Mouse (Mus musculus) limb, embryonic 12.5 days (tissue): ENCODE results near the gene Peli1. TPM values are rescaled to one million over a fixed set of nuclear protein-coding genes. Genes with fewer than 3 reads are reported as not detected.

Source experiments
- ATAC-seq: fragments of 200-750 bp; cut with Nextera tagmentation; 2 replicates; pipeline ENCODE4 v1.8.0; 2017; ENCODE audit warnings: low read depth, moderate TSS enrichment; ENCODE audit not compliant: insufficient number of reproducible peaks, insufficient read depth, low FRiP score, low TSS enrichment
- H3K27ac ChIP-seq: fragments of 300-500 bp; sonication (generic); 2 replicates; pipeline ENCODE4 v1.5.1; 2016; ENCODE audit warnings: mild to moderate bottlenecking, moderate library complexity
- H3K27me3 ChIP-seq: fragments of 300-500 bp; sonication (generic); 2 replicates; pipeline ENCODE4 v1.6.1; 2016; ENCODE audit warnings: mild to moderate bottlenecking, moderate library complexity
- H3K36me3 ChIP-seq: fragments of 300-500 bp; sonication (generic); 2 replicates; pipeline ENCODE4 v1.6.1; 2016; ENCODE audit warnings: mild to moderate bottlenecking, moderate library complexity
- H3K4me1 ChIP-seq: fragments of 300-500 bp; sonication (generic); replicated peaks from 2 replicates; pipeline ENCODE4 v1.6.1; 2016
- H3K4me2 ChIP-seq: fragments of 300-500 bp; sonication (generic); 2 replicates; pipeline ENCODE4 v1.6.1; 2016; ENCODE audit warnings: mild to moderate bottlenecking, moderate library complexity
- H3K4me3 ChIP-seq: fragments of 300-500 bp; sonication (generic); replicated peaks from 2 replicates; pipeline ENCODE4 v1.5.1; 2016; ENCODE audit warnings: mild to moderate bottlenecking
- H3K9ac ChIP-seq: fragments of 300-500 bp; sonication (generic); replicated peaks from 2 replicates; pipeline ENCODE4 v1.6.1; 2016; ENCODE audit warnings: mild to moderate bottlenecking, moderate library complexity
- H3K9me3 ChIP-seq: fragments of 300-500 bp; sonication (generic); 2 replicates; pipeline ENCODE4 v1.6.1; 2016; ENCODE audit warnings: mild to moderate bottlenecking, moderate library complexity
- WGBS: fragments of 180-500 bp; shearing (Covaris S2); methylation state at CpG from one replicate; pipeline ENCODE4 v1.1.7; 2016; 5-methylcytosine and 5-hydroxymethylcytosine counted together
- polyA plus RNA-seq: library from polyadenylated mRNA; unstranded; fragments of >200 nt; fragmentation: Nextera tagmentation; extraction: Ambion mirVana; gene quantifications from 2 replicates; pipeline ENCODE4 v1.2.1, GENCODE M21; 2016

Gene Peli1
- polyA plus RNA-seq, 1 experiment from 2014 or later = 66.6 TPM

GRCm38 (mm10) chr11:21061431-21061830 lies 29.7 kb upstream of the Peli1 start:
- H3K27me3 ChIP-seq = no peaks in the 10 kb centered on the region
- H3K9ac ChIP-seq = no peak overlapping the region
- H3K4me1 ChIP-seq = no peaks in the 10 kb centered on the region; the same call in 1 of the 2 replicates
- 87% methylated on average over 8 of the region's 8 CpGs for WGBS
- ATAC-seq = no peak
- no peaks in the 10 kb centered on the region for H3K9me3 ChIP-seq
- H3K4me3 ChIP-seq = no peak overlapping the region
- no peak overlapping the region for H3K4me2 ChIP-seq
- no peaks in the 10 kb centered on the region for H3K36me3 ChIP-seq
- H3K27ac ChIP-seq = no peak overlapping the region

GRCm38 (mm10) chr11:21062071-21062470 lies 29.0 kb upstream of the Peli1 start:
- Histone ChIP-seq H3K27me3 (no peaks in the 10 kb centered on the region), H3K4me3 (no peak overlapping the region), H3K36me3 (no peaks in the 10 kb centered on the region), H3K4me1 (no peaks in the 10 kb centered on the region; the same call in 1 of the 2 replicates), H3K4me2 (no peak overlapping the region), H3K9me3 (no peaks in the 10 kb centered on the region), H3K27ac (no peak overlapping the region), H3K9ac (no peak overlapping the region)
- ATAC-seq = no peak
- WGBS = 83% methylated on average over 2 of the region's 2 CpGs

- Histone ChIP-seq H3K4me2 (no peak overlapping the region), H3K27me3 (no peaks in the 10 kb centered on the region), H3K9me3 (no peaks in the 10 kb centered on the region), H3K36me3 (no peaks in the 10 kb centered on the region), H3K4me1 (no peaks in the 10 kb centered on the region), H3K9ac (no peak overlapping the region), H3K4me3 (no peak overlapping the region), H3K27ac (no peak overlapping the region)
- ATAC-seq = no peak
- 85% methylated on average over 3 of the region's 3 CpGs for WGBS
Observed at GRCm38 (mm10) chr11:21063271-21063670, 27.8 kb upstream of the Peli1 start.

GRCm38 (mm10) chr11:21079400-21079799 lies 11.7 kb upstream of the Peli1 start:
- H3K4me1 ChIP-seq = peaks cover 4% of the 10 kb centered on the region; the same call in 1 of the 2 replicates
- no peaks in the 10 kb centered on the region for H3K9me3 ChIP-seq
- H3K4me3 ChIP-seq = no peak overlapping the region
- no peaks in the 10 kb centered on the region for H3K36me3 ChIP-seq
- H3K27me3 ChIP-seq = no peaks in the 10 kb centered on the region
- WGBS = 71% methylated on average over 2 of the region's 2 CpGs
- H3K27ac ChIP-seq = no peak overlapping the region
- H3K9ac ChIP-seq = no peak overlapping the region
- ATAC-seq = no peak
- no peak overlapping the region for H3K4me2 ChIP-seq

GRCm38 (mm10) chr11:21079851-21080362 lies 11.2 kb upstream of the Peli1 start:
- H3K4me3 ChIP-seq = no peak overlapping the region
- no peaks in the 10 kb centered on the region for H3K36me3 ChIP-seq
- H3K9ac ChIP-seq = no peak overlapping the region
- no peaks in the 10 kb centered on the region for H3K9me3 ChIP-seq
- no peak overlapping the region for H3K27ac ChIP-seq
- 62% methylated on average over 3 of the region's 3 CpGs for WGBS
- H3K27me3 ChIP-seq = no peaks in the 10 kb centered on the region
- H3K4me2 ChIP-seq = no peak overlapping the region
- no peak for ATAC-seq
- peaks cover 4% of the 10 kb centered on the region; the same call in 1 of the 2 replicates for H3K4me1 ChIP-seq

DNA sequence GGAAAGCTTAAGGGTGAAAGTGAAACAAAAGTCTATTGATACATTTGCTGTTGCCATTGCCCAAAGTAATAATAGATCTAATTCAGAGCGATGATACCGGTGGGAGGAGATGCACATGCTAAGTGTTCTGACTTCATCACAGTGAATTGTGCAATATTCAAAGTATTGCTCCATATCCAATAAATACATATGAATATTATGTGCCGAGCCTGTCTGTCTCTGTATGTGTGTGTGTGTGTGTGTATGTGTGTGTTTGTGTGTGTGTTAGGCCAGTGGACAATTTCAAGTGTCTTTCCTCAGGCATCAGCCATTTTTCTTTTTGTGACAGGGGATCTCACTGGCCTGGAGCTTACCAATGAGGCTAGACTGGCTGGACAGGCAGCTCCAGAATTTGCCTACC lies 9.9 kb upstream of the Peli1 start:
- Histone ChIP-seq H3K4me3 (no peak overlapping the region), H3K27ac (no peak overlapping the region), H3K9ac (no peak overlapping the region), H3K36me3 (no peaks in the 10 kb centered on the region), H3K27me3 (no peaks in the 10 kb centered on the region), H3K4me1 (peaks cover 4% of the 10 kb centered on the region; the same call in 1 of the 2 replicates), H3K9me3 (no peaks in the 10 kb centered on the region), H3K4me2 (no peak overlapping the region)
- WGBS = 85% methylated on average over 3 of the region's 3 CpGs
- no peak for ATAC-seq

DNA sequence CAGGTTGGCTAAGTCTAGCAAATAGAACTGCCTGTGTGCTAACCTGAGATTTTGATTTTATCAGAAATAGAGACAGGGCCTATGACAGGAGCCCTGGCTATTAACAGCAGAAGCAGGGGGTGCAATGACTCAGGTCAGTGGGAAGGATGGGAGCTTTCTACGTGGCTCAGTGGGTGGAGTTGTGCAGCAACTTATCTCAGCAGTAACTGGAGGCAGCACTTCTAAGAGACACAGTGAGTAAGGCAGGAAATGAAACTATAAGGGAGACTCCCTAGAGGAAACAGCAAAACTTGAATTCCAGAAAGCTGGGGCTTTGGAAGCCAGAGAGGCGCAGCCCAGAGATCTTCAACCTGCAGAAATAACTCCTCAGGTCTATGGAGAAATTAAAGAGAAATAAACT lies 8.4 kb upstream of the Peli1 start:
- Histone ChIP-seq H3K27me3 (no peaks in the 10 kb centered on the region), H3K4me1 (peaks cover 4% of the 10 kb centered on the region; the same call in 1 of the 2 replicates), H3K4me3 (no peak overlapping the region), H3K4me2 (no peak overlapping the region), H3K27ac (no peak overlapping the region), H3K36me3 (no peaks in the 10 kb centered on the region), H3K9ac (no peak overlapping the region), H3K9me3 (no peaks in the 10 kb centered on the region)
- no peak for ATAC-seq
- WGBS = 42% methylated on average over 2 of the region's 2 CpGs

GRCm38 (mm10) chr11:21088356-21088755 lies 2.7 kb upstream of the Peli1 start:
- no peak overlapping the region for H3K4me2 ChIP-seq
- H3K27me3 ChIP-seq = no peaks in the 10 kb centered on the region
- H3K9me3 ChIP-seq = no peaks in the 10 kb centered on the region
- H3K9ac ChIP-seq = no peak overlapping the region
- no peak overlapping the region for H3K27ac ChIP-seq
- H3K36me3 ChIP-seq = no peaks in the 10 kb centered on the region
- no peak overlapping the region for H3K4me3 ChIP-seq
- 41% methylated on average over 2 of the region's 2 CpGs for WGBS
- H3K4me1 ChIP-seq = peaks cover 1% of the 10 kb centered on the region
- no peak for ATAC-seq

DNA sequence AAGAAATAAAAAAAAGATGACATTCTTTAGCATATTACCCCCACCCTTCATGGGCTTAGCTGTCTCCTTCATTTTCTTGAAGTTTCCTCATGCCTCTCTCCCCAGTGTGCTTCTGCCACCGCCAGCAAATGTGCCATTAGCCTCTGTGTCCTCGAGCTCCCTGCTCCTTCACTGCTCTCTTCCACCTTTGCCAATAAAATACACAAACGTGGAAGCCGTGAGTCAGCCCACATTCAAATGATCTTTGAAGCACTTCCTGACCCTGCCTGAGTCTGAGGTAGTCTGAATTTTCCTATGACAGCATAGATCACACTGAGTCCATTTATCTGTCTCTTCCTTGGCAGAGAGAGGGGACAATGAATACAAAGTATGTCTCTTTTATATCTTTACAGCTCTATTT lies 1.5 kb upstream of the Peli1 start:
- H3K4me1 ChIP-seq = peaks cover 12% of the 10 kb centered on the region
- ATAC-seq = no peak

DNA sequence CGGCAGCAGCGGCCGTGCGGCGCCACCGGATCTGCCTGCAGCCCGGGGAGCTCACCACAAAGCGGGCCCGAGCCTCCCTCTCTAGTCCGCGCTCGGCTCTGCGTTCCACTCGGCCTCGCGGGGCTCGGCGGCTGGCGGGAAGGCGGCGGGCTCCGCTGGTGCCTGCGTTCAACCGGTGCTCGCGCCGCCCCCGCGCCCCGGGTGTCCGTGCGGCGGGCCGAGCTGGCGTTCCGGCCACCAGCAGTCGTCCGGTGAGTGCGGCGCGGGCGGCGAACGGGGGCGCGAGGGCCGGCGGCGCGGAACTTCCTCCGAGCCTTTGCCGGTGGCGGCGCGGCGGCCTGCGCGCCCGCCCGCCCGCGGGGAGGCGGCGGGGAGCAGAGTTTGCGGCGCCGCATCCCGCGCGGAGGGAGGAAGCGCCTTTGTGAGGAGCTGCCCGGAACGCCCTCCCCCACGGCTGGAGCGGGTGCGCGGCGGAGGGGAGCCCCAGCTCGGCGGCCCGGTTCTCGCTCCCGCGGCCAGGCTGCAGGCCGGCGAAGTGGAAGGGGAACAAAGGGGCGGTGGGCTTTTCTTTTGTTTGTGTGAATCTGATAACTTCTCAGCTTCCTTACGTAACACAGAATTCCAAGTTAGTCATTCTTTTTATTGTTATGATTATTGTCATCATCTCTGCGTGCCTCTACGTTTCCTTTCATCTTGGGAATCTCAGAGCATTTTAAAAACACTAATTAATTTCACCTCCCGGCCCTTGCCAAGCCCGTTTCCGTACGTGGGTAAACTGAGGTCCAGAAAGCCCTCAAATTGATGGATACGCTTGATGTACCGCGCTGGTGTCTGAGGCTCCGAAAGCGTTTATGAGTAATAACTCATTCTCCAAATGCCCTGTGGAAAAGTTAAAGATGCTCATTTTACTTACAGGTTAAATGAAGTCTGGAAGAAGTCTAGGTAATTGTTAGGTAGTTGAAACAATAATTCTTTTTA lies 626 bp downstream of the Peli1 start:
- Histone ChIP-seq H3K36me3 (0 out of 2 replicates have a peak, but pooled peaks cover 4% of the 10 kb centered on the region), H3K9me3 (no peaks in the 10 kb centered on the region), H3K9ac (peak overlapping the region; percentile 99), H3K27me3 (no peaks in the 10 kb centered on the region), H3K4me3 (peak overlapping the region; percentile 92), H3K4me1 (peaks cover 14% of the 10 kb centered on the region), H3K4me2 (peak overlapping the region; percentile 72), H3K27ac (peak overlapping the region; percentile 100)
- ATAC-seq = peak; percentile 74
- WGBS = under 1% methylated on average over 92 of the region's 99 CpGs

More for the DNA sequence above, 1.5 kb upstream of the Peli1 start:
- Histone ChIP-seq H3K27me3 (no peaks in the 10 kb centered on the region), H3K36me3 (no peaks in the 10 kb centered on the region), H3K27ac (no peak overlapping the region), H3K4me2 (no peak overlapping the region), H3K9me3 (no peaks in the 10 kb centered on the region), H3K4me3 (no peak overlapping the region), H3K9ac (no peak overlapping the region)
- 49% methylated on average over 4 of the region's 4 CpGs for WGBS

GRCm38 (mm10) chr11:21092621-21093020 lies 1.5 kb downstream of the Peli1 start:
- Histone ChIP-seq H3K9ac (peak overlapping the region; percentile 50), H3K36me3 (0 out of 2 replicates have a peak, but pooled peaks cover 4% of the 10 kb centered on the region), H3K4me1 (peaks cover 14% of the 10 kb centered on the region), H3K4me2 (peak overlapping the region; percentile 72), H3K4me3 (peak overlapping the region; percentile 92), H3K27me3 (no peaks in the 10 kb centered on the region), H3K27ac (no peak overlapping the region), H3K9me3 (no peaks in the 10 kb centered on the region)
- ATAC-seq = no peak
- WGBS = 16% methylated on average over 7 of the region's 7 CpGs
